Mouse (Mus musculus) erythroblast, adult 5-6 weeks (primary cell): ENCODE results near the gene Nyx. TPM values are rescaled to one million over a fixed set of nuclear protein-coding genes. Genes with fewer than 3 reads are reported as not detected.

Experiments
- ATAC-seq: replicated peaks from 2 replicates; pipeline ENCODE4 v1.8.0; 2016; ENCODE audit warnings: moderate number of reproducible peaks, mild to moderate bottlenecking, moderate TSS enrichment, inconsistent platforms; ENCODE audit not compliant: poor library complexity, low FRiP score, severe bottlenecking
- total RNA-seq, 2 experiments: library from RNA; stranded (forward) in 1 of 2; stranded (reverse) in 1 of 2; fragments of 150-400 nt in 1 of 2; fragments of 200-764, 138-1000 nt in 1 of 2; gene quantifications; 2 replicates each; pipeline versions ENCODE4 v1.2.3 to v1.2.4; 2015 to 2017; ENCODE audit warnings: low replicate concordance in 2 of 2

The Nyx gene
- total RNA-seq, 2 experiments from 2014 or later, result 0.09 TPM; not detected in 1

DNA sequence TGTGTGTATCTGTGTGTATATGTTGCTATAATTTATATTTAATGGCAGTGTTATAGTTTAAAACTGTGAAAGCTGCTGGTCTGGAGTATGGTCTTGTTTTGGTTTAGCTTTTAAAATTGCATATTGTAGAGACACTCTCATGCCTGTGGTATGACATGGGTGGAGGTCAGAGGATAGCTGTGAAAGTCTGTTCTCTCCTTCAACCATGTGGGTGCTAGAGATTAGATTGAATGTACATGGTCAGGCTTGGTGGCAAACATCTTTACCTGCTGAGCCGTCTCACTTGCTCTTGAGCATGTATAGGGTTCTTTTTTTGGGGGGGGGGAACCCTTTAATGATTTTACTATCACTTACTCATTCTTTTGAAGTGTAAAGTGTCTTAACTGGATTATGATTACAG is 23.9 kb downstream of the Nyx start:
- ATAC-seq, result peak; percentile 94

DNA sequence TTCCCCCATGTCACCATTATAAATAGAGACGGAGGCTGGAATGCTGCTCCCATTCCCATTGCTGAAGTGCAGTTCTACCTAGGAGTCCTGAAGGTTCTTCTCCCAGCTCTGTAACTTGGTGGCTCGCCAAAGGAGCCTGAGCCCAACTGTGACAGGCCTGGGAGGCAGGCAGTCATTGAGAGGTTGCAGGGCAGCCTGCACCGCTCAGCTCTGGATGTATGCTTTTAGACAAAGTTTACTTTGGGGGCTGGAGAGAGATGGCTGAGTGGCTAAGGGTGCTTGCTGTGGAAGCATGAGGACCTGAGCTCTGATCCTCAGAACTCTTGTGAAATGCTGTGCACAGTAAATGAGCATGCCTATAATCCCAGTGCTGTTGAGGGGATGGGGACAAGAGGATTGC is 25.0 kb downstream of the Nyx start:
- ATAC-seq, result no peak

DNA sequence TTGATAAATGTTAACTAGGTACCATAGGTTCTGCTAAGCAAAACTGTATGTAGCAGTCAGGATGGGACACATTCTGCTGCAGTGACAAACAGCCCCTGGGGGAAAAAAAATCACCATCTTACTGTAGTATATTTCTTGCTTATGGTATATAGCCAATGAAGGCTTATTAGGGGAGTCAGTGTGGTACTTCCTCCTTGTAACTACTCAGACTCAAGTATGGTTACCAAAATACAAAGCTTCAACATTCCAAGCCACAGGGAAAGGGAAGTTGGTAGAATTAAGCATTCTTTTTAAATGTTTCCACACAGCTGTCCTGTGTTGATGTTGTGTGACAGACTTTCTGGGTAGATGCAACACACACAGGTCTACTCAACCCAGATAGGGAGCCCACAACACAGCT is 27.0 kb downstream of the Nyx start:
- no peak for ATAC-seq

DNA sequence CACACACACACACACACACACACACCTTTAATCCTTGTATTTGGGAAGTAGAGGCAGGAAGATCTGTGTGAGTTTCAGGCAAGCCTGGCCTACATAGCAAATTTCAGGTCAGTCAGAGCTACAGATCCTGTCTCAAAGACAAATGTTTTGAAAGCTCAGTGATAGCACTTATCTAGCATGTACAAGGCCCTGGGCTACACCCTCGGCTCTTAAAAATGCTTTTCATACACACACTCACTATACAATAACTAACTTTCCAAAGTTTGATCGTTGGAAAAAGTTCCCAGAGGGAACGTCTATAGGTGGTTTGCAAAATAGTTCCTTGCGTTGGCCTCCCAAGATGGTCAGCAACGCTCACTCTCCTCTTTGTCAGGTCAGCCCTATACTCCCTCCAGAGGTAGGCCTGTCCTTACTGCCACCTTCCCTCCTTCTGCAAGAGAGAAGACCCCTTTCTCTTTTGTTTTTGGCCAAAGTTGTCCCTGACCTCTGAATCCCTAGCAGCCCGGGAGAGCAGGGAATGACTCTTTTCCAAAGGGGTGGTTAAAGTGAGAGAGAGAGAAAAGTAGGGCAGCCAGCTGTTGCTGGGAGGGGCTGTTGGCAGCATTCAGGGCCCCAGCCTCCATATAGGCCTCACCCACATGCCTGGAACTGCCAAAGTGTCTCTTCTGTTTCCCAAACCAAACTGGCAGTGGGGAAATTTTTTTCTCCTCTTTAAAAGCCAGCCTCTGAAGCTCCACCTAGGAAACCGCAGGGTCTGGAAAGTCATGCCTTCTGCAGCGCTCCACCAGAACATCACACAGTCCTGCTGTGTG is 29.2 kb downstream of the Nyx start:
- ATAC-seq, result peak; percentile 76

DNA sequence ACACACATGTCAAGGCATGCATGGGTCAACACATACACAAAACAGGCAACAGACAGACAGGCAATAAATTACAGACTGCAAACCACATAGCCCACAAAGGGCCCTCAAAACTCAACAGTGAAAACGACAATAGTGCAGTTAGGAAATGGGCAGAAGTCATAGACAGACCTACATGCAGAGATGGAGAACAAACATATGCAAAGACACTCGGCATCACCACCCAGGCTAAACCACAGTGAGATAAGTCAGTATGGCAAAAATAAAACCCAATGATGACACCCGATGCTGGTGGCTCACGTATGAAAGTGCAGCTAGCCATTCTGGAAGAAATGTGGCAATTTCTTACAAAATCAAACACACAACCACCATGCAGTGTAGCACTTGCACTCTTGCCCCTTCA is 34.4 kb downstream of the Nyx start:
- no peak for ATAC-seq

DNA sequence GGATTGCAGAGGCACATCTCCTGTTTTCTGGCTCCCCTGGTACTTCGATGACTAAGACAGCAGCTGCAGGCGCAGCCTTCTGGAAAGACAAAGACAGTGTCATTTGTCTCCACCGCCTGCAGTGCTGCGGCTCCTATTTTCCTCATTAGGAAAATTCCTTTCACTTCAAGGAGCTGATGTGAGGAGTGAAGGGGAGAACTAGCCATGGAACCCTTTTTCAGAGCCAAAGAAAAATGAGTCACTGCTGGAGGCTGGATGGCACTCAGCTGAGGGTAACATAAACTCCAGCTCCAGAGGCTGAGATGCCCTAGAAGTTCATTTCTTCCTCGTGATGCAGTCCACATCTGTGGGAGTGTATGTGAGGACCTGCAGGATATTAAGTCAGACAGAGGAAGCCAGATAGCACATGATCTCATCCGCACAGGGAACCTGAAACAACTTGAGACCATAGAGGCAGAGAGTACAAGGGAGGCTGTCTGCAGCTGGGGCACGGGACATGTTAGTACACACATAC is 37.0 kb downstream of the Nyx start:
- ATAC-seq, result no peak

DNA sequence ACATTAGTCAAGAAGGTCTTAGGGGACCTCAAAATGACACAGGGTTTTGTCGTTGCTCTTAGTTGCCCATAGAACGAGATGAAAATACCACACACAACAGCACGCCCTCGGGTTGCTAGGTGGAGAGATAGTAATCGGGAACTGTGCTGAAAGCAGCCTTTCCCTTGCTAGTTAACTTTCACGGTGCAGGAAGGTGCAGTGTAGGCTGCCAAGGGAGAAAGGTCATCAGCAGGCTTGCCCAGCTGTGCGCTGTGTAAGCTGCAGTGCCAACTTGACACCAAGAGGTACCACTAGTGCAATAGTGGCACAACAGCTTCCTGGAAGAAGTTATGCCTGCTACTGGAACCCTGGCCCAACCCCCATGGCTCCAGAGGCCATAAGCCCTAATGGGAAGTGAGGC is 38.5 kb downstream of the Nyx start:
- ATAC-seq, result peak; percentile 70

DNA sequence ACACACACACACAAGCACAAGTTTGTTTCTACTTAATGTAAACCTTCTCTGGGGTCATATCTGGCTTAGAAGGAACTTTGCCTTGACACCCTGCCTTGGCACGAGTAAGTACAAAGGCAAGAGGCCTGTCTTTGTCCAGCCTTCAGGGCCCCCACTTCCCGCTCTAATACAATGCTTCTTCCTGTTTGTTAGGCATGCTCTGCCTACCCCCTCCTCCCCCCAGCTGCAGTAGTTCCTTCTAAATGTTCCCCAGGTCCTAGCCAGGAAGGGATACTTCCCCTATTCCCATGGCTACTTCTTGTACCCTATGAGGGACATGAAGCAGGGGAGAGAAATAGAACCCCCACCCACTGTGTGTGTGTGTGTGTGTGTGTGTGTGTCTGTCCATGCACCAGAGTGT is 40.5 kb downstream of the Nyx start:
- no peak for ATAC-seq

DNA sequence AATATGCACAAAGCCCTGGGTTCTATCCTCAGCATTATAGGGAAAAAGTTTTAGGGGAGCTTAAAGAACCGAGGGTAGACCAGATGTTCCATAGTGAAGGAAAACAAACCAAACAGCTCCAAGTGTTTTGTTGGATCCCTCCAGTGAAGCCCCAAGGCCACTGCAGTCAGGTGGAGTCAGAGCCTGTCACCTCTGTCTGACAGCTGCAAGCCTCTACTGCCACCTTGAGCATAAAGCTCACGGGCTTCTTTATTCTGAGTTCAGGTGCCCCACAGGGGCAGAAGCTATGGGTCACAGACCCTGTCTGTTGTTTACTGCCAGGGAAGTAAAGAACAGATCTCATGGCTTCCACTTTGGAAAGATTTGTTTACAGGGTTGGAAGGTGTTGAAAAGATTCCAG is 47.2 kb downstream of the Nyx start:
- ATAC-seq, result peak; percentile 39; the same call in 1 of the 2 replicates

DNA sequence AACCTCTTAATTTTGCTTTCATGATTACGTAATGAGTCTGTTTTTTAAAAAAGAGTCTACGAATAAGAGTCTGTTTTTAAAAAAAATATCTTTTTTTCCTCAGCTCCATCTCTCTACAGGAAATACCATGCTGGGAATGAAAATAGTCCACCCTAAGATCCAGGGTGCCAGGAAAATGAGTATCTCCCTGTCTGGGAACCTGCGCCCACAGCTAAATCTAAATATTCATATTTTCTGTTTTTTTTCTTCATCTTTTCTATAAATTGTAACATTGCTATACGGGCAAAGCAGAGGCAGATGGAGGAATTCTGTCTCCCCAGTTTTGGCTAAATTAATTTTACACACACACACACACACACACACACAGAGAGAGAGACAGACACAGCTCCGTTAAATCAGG is 48.0 kb downstream of the Nyx start:
- ATAC-seq, result no peak

DNA sequence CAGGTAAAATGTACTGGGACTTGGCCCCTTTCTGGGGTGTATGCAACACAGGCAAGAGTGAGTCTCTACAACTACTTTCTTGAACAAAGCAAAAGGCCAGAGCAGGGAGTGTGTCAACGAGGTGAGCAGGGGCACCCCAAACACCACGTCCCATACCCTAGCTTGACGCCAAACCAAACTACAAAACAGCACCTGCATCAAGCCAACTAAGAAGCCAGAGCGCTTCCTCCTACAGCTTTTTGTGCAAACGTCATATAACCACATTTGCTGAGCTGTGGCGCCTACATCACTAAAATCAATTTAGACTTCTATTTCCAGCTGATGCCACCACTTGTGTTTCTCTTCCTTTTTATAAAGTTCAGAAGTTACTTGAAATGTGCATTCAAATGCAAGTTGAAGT is 50.5 kb downstream of the Nyx start:
- no peak for ATAC-seq

DNA sequence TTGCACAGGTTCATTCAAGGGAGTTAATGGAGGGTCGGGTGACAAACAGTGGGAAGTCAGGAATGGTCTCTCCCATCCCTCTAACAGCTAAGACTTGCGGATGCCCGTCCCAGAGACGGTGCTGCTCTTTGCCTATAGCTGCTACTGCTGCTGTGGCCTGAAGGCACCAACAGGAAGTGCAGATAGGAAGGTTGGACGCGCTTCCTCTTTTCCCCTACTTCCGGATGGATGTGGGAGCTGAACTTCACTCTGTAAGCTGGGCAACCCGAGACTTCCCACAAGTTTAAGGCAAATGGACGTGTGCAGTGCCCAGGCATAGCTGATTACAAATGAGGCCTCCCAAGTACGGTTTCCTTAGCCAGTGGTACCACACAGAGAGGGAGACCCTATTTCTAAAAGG is 52.1 kb downstream of the Nyx start:
- no peak for ATAC-seq

DNA sequence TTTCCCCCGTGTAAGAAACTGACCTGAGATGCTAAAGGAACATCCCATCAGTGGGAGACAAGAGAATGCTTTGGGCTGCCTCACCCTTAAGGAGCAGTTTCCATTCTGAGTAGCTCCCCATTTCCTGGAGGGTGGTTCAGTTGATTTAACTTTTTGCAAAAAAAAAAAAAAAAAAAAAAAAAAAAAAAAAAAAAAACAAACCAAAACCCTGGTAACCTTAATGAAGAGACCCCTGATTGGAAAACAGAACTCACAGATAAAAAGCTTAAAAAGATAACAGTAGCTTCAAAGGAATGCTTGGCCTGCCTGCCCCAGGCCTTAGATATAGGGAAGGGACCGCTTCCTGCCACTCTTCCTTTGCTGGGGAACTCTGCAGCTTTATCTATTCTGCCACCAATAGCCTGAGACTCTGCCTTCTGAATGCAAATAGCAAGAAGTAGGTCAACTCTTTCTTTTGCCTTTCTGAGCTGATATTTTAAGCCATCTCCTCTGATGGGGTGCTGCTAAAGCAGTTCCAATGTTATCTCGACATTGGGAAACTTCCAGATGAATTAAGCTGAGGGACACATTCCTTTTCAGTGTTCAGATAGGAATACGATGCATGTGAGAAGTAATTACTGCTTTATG is 53.0 kb downstream of the Nyx start:
- ATAC-seq, result no peak

DNA sequence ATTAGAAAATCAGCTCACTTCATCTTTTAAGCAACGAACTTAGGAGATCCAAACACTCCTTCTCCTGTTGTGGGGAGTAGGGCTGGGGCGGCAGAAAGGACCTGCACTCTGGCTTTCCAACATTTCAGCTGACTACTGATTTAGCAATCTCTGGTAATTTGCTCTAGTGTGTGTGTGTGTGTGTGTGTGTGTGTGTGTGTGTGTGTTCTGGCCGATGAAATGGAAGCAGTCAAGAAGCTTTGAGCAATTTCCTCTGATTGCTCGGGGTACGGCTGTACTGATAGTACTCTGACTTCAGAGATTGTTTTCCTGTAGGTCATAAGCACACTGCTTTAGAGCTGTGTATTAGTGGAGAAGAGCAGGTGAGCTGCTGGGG is 53.5 kb downstream of the Nyx start:
- ATAC-seq, result no peak

DNA sequence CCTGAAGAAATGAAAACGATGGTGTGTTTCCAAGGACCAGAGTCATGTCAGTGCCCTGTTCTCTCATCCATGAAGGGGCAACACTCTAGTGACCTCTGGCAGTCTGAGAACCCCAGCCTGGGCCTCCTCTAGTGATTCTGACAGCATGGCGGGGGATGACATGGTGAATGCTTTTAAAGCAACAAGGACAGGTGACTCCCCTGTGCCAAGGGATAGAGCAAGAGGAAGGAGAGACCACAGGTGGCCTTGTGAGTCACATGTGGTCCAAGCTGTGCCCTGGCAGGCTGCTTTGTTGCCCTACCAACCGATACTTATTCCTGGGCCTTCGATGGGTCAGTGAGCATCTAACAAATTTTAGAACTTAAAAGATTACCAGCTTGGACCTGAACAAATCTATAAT is 54.7 kb downstream of the Nyx start:
- no peak for ATAC-seq

DNA sequence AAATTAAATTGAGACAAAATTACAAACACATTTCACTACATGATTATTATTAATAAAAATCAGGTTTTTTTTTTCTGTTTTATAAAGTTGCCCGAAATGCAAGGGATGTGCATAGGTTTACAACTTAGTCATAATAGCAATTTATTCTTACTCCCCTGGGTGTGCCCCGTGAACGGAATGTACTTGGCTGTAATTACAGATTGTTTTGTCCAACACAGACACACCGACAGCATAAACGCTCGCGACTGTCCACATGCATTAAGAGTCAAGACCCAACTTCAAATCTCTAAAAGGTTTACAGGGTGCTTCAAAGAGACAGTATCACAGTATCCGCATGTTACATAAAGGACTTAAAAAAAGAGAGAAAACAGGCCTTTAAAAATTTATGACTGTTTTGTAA is 55.4 kb downstream of the Nyx start:
- no peak for ATAC-seq

Other genes with a start within 250 kb of the Nyx start
- gene Ddx3x, start 185.1 kb upstream of the Nyx start, total RNA-seq (2015; ENCODE audit: low replicate concordance), result 61.2 and 65.3 TPM in 2 replicates
- gene Ddx3x, start 185.1 kb upstream of the Nyx start, total RNA-seq (2017; ENCODE audit: low replicate concordance), result 87.1 and 90.4 TPM in 2 replicates
- 3.8 TPM in 1 of 2 replicates, not detected in the other for gene Gpr34, start 166.0 kb downstream of the Nyx start, total RNA-seq (2015; ENCODE audit: low replicate concordance)
- gene Gpr34, start 166.0 kb downstream of the Nyx start, total RNA-seq (2017; ENCODE audit: low replicate concordance), result 2.6 and 5.3 TPM in 2 replicates
- 1.0 TPM in 1 of 2 replicates, not detected in the other for gene Gpr82, start 195.3 kb downstream of the Nyx start, total RNA-seq (2015; ENCODE audit: low replicate concordance)
- not detected in 2 replicates for gene Gpr82, start 195.3 kb downstream of the Nyx start, total RNA-seq (2017; ENCODE audit: low replicate concordance)